Mouse (Mus musculus) myocyte (in vitro differentiated cells): ENCODE results near the gene Sec23ip. TPM values are rescaled to one million over a fixed set of nuclear protein-coding genes. Genes with fewer than 3 reads are reported as not detected.

Experiments used
- H3K27me3 ChIP-seq: one replicate; pipeline ENCODE4 v1.6.1; 2011; ENCODE audit not compliant: control insufficient read depth, insufficient read depth, insufficient read length
- H3K36me3 ChIP-seq: one replicate; pipeline ENCODE4 v1.6.1; 2011; ENCODE audit not compliant: control insufficient read depth, insufficient read depth
- H3K4me2 ChIP-seq: one replicate; pipeline ENCODE4 v1.6.1; 2011; ENCODE audit warnings: low read depth, control low read depth
- H3K4me3 ChIP-seq: one replicate; pipeline ENCODE4 v1.5.1; 2011; ENCODE audit warnings: mild to moderate bottlenecking, control low read depth, moderate library complexity
- H3K79me2 ChIP-seq: one replicate; pipeline ENCODE4 v1.6.1; 2011; ENCODE audit not compliant: control insufficient read depth, insufficient read depth
- H3ac ChIP-seq: one replicate; pipeline ENCODE4 v1.6.1; 2011; ENCODE audit not compliant: control insufficient read depth, insufficient read length
- CEBPB ChIP-seq: IDR thresholded peaks from 2 replicates; pipeline ENCODE4 v1.6.1; 2011; ENCODE audit warnings: mild to moderate bottlenecking, moderate library complexity; ENCODE audit not compliant: poor library complexity, insufficient read depth, severe bottlenecking
- E2F4 ChIP-seq: IDR thresholded peaks from one replicate; pipeline ENCODE4 v1.6.1; 2011; ENCODE audit warnings: mild to moderate bottlenecking, control low read depth, moderate library complexity; ENCODE audit not compliant: insufficient read depth
- MAX ChIP-seq: IDR thresholded peaks from one replicate; pipeline ENCODE4 v1.6.1; 2011; ENCODE audit warnings: low read depth, mild to moderate bottlenecking, control low read depth
- MYOD1 ChIP-seq, 3 experiments: IDR thresholded peaks; one replicate each; pipeline ENCODE4 v1.6.1; 2011; ENCODE audit warnings: control low read depth in 2 of 3, low read depth in 2 of 3, mild to moderate bottlenecking in 2 of 3, moderate library complexity in 1 of 3; ENCODE audit not compliant: insufficient read length in 2 of 3, control insufficient read depth in 1 of 3
- MYOG ChIP-seq, 3 experiments: IDR thresholded peaks; one replicate each; pipeline ENCODE4 v1.6.1; 2011; ENCODE audit warnings: control low read depth in 2 of 3, low read depth in 2 of 3, mild to moderate bottlenecking in 2 of 3; ENCODE audit not compliant: insufficient read length in 2 of 3, control insufficient read depth in 1 of 3, insufficient read depth in 1 of 3
- POLR2A ChIP-seq: IDR thresholded peaks from one replicate; pipeline ENCODE4 v1.6.1; 2011; ENCODE audit warnings: low read depth, mild to moderate bottlenecking, control low read depth, moderate library complexity; ENCODE audit not compliant: insufficient read length
- POLR2AphosphoS2 ChIP-seq: IDR thresholded peaks from one replicate; pipeline ENCODE4 v1.6.1; 2011; ENCODE audit warnings: low read depth, control low read depth; ENCODE audit not compliant: insufficient read length
- REST ChIP-seq: IDR thresholded peaks from one replicate; pipeline ENCODE4 v1.6.1; 2011; ENCODE audit warnings: mild to moderate bottlenecking, control low read depth, moderate library complexity; ENCODE audit not compliant: insufficient read depth, insufficient read length
- SRF ChIP-seq: IDR thresholded peaks from one replicate; pipeline ENCODE4 v1.6.1; 2011; ENCODE audit warnings: low read depth; ENCODE audit not compliant: control insufficient read depth, insufficient read length
- TCF12 ChIP-seq: IDR thresholded peaks from one replicate; pipeline ENCODE4 v1.6.1; 2011; ENCODE audit warnings: mild to moderate bottlenecking, control low read depth; ENCODE audit not compliant: poor library complexity, insufficient read depth, severe bottlenecking
- TCF3 ChIP-seq: IDR thresholded peaks from one replicate; pipeline ENCODE4 v1.6.1; 2011; ENCODE audit warnings: low read depth, control low read depth; ENCODE audit not compliant: insufficient read length
- USF1 ChIP-seq: IDR thresholded peaks from one replicate; pipeline ENCODE4 v1.6.1; 2011; ENCODE audit warnings: low read depth, mild to moderate bottlenecking, control low read depth, moderate library complexity
- polyA plus RNA-seq: library from polyadenylated mRNA; unstranded; fragments of >200 nt; fragmentation: generic; extraction: Trizol; gene quantifications from one replicate; pipeline ENCODE4 v1.2.1, GENCODE M21; 2012; ENCODE audit warnings: missing spikeins

Gene Sec23ip
- polyA plus RNA-seq, 1 experiment: 19.2 TPM

GRCm38 (mm10) chr7:128755396-128755795 lies 10.7 kb downstream of the Sec23ip start:
- Histone ChIP-seq H3K27me3 (no peaks in the 10 kb centered on the region), H3K36me3 (peaks cover 52% of the 10 kb centered on the region), H3ac (no peak overlapping the region), H3K79me2 (no peaks in the 10 kb centered on the region), H3K4me2 (no peak overlapping the region), H3K4me3 (no peak overlapping the region)
- TF ChIP-seq TCF12 (no peak), MAX (no peak), SRF (no peak), MYOG (IDR thresholded peaks at IDR 0.05; ENCODE audit: control insufficient read depth in 1 of 3, insufficient read depth in 1 of 3, insufficient read length in 2 of 3, low read depth in 2 of 3) (no peak), MYOD1 (IDR thresholded peaks at IDR 0.05; ENCODE audit: control insufficient read depth in 1 of 3, insufficient read length in 2 of 3, low read depth in 2 of 3) (no peak), E2F4 (no peak), CEBPB (no peak)

GRCm38 (mm10) chr7:128758948-128759347 lies 14.2 kb downstream of the Sec23ip start:
- Histone ChIP-seq H3K79me2 (no peaks in the 10 kb centered on the region), H3ac (no peak overlapping the region), H3K27me3 (no peaks in the 10 kb centered on the region), H3K4me3 (no peak overlapping the region), H3K4me2 (no peak overlapping the region), H3K36me3 (peaks cover 55% of the 10 kb centered on the region)
- TF ChIP-seq TCF12: no peak
- TF ChIP-seq MYOG (IDR thresholded peaks at IDR 0.05; ENCODE audit: control insufficient read depth in 1 of 3, insufficient read depth in 1 of 3, insufficient read length in 2 of 3, low read depth in 2 of 3): no peak
- TF ChIP-seq POLR2A: no peak
- no peak for TF ChIP-seq SRF
- TF ChIP-seq TCF3: no peak
- TF ChIP-seq MAX: no peak
- TF ChIP-seq REST: no peak
- TF ChIP-seq E2F4: no peak
- no peak for TF ChIP-seq MYOD1 (IDR thresholded peaks at IDR 0.05; ENCODE audit: control insufficient read depth in 1 of 3, insufficient read length in 2 of 3, low read depth in 2 of 3)
- no peak for TF ChIP-seq POLR2AphosphoS2
- TF ChIP-seq CEBPB: no peak
- no peak for TF ChIP-seq USF1

- Histone ChIP-seq H3K4me2 (no peak overlapping the region), H3K4me3 (no peak overlapping the region), H3ac (no peak overlapping the region), H3K79me2 (no peaks in the 10 kb centered on the region), H3K36me3 (peaks cover 54% of the 10 kb centered on the region), H3K27me3 (no peaks in the 10 kb centered on the region)
- TF ChIP-seq E2F4: no peak
- no peak for TF ChIP-seq MAX
- TF ChIP-seq USF1: no peak
- no peak for TF ChIP-seq MYOG (IDR thresholded peaks at IDR 0.05; ENCODE audit: control insufficient read depth in 1 of 3, insufficient read depth in 1 of 3, insufficient read length in 2 of 3, low read depth in 2 of 3)
- TF ChIP-seq POLR2AphosphoS2: no peak
- TF ChIP-seq MYOD1 (IDR thresholded peaks at IDR 0.05; ENCODE audit: control insufficient read depth in 1 of 3, insufficient read length in 2 of 3, low read depth in 2 of 3): no peak
- TF ChIP-seq TCF3: no peak
- TF ChIP-seq TCF12: no peak
- no peak for TF ChIP-seq POLR2A
- TF ChIP-seq REST: no peak
- TF ChIP-seq SRF: no peak
Observed at GRCm38 (mm10) chr7:128766696-128767095, 22.0 kb downstream of the Sec23ip start.

GRCm38 (mm10) chr7:128777201-128777600 lies 32.5 kb downstream of the Sec23ip start:
- Histone ChIP-seq H3K79me2 (no peaks in the 10 kb centered on the region), H3K4me2 (no peak overlapping the region), H3ac (no peak overlapping the region), H3K36me3 (peaks cover 57% of the 10 kb centered on the region), H3K4me3 (no peak overlapping the region), H3K27me3 (no peaks in the 10 kb centered on the region)
- TF ChIP-seq E2F4 (no peak), SRF (no peak), MYOD1 (IDR thresholded peaks at IDR 0.05; ENCODE audit: control insufficient read depth in 1 of 3, insufficient read length in 2 of 3, low read depth in 2 of 3) (no peak), POLR2A (no peak), CEBPB (no peak), MYOG (IDR thresholded peaks at IDR 0.05; ENCODE audit: control insufficient read depth in 1 of 3, insufficient read depth in 1 of 3, insufficient read length in 2 of 3, low read depth in 2 of 3) (no peak), USF1 (no peak), POLR2AphosphoS2 (no peak), TCF12 (no peak), REST (no peak), MAX (no peak), TCF3 (no peak)

- Histone ChIP-seq H3K27me3 (no peaks in the 10 kb centered on the region), H3K79me2 (no peaks in the 10 kb centered on the region), H3K36me3 (peaks cover 47% of the 10 kb centered on the region), H3ac (no peak overlapping the region), H3K4me3 (no peak overlapping the region), H3K4me2 (no peak overlapping the region)
- TF ChIP-seq E2F4: no peak
- TF ChIP-seq CEBPB: no peak
- no peak for TF ChIP-seq TCF3
- no peak for TF ChIP-seq USF1
Observed at GRCm38 (mm10) chr7:128779305-128779704, 34.6 kb downstream of the Sec23ip start.
